Mouse (Mus musculus): ENCODE measurements around the gene Kxd1. TPM values are rescaled to one million over a fixed set of nuclear protein-coding genes. Genes with fewer than 3 reads are reported as not detected.

Kxd1 gene
- total and polyA plus RNA-seq, 2 experiments from 2014 or later: 36.3 to 53.1 TPM

DNA sequence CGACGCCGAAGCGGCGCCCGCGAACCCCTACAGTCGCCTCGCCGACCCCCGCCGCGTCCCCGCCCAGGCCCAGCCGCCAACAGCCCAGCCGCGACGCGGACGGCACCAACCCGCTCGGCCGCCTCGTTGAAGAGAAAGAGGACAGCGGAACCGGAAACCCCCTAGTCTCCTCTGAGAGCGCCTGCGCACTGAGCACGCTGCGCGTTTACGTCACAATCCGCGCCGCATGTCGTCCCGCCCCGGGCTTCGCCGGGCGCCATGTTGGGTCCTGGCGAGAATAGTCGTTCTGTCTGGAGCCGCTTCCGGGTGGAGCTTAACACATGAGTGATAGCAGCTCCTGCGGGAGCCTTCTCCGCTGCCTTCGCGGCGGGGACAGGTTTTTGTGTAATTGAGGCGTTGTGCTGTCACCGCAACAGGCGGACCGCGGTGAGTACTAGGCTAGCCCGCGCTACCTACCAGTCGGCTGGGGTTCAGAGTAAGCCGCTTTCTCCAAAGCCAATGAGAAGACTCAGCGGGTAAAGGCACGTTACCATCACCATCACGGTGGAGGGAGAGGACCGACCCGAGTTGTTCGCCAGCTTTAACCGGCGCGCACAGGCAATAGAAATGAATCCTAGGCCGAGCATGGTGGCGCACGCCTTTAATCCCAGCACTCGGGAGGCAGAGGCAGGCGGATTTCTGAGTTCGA, 17.4 kb downstream of the Kxd1 start, which contains the start of gene Uba52:
Uba52 (minus strand) TSS at position 574 of the 688 bp plus-strand sequence.
- Histone ChIP-seq H3K9me3 (ENCODE audit: low read length) (no peaks in the 10 kb centered on the region), H3K4me2 (ENCODE audit: low read depth, low read length, poor library complexity, severe bottlenecking) (peak within 1 kb of the TSS; percentile 96), H3K9ac (replicated peaks; ENCODE audit: low read length, poor library complexity, severe bottlenecking) (peak within 1 kb of the TSS; percentile 77), H3K4me3 (ENCODE audit: low read depth, low read length) (peak within 1 kb of the TSS; percentile 69), H3K27me3 (ENCODE audit: insufficient read depth, low read length) (no peaks in the 10 kb centered on the region), H3K4me1 (ENCODE audit: insufficient read depth, low read length) (peaks cover 7% of the 10 kb centered on the region; the same call in 1 of the 2 replicates), H3K27ac (ENCODE audit: low read depth, low read length) (peak within 1 kb of the TSS; percentile 93), H3K36me3 (ENCODE audit: insufficient read depth, low read length) (peaks cover 10% of the 10 kb centered on the region; the same call in 1 of the 2 replicates)
- ATAC-seq (ENCODE audit: low FRiP score) (peak; percentile 89), DNase-seq (ENCODE audit: low spot score) (peak; percentile 98)
- 2% methylated on average over 65 of the region's 74 CpGs for WGBS
- no peak for TF ChIP-seq CTCF (IDR thresholded peaks at IDR 0.05)

DNA sequence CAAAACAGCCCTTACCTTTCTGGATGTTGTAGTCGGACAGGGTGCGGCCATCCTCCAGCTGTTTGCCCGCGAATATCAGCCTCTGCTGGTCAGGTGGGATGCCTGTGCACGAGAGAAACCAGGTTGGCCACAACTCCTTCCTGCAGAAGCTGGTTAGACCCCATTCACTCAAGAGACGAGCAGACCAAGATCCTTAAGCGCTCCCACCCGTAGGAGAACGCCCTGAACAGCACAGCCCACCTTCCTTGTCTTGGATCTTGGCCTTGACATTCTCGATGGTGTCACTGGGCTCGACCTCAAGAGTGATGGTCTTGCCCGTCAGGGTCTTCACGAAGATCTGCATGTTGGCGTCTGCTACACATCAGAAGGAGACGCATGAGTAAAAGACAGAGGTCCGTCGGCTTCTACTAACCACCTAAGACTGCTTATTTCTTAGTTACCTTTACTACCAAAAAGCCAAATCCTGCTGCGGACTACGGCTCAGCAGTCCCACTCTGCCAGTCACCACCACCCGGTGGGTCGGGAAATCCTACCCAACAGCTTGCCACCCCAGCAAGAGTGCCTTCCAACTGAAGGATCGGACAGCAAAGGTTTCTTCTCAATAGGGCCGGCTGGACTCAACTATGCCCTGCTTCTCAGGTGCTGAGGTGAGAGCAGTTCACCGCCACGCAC, 18.3 kb downstream of the Kxd1 start:
- no peak for ATAC-seq (ENCODE audit: low FRiP score)
- 16% methylated on average over 25 of the region's 25 CpGs for WGBS
- peak overlapping the region; percentile 96 for H3K4me2 ChIP-seq (ENCODE audit: low read depth, low read length, poor library complexity, severe bottlenecking)
- no peaks in the 10 kb centered on the region for H3K9me3 ChIP-seq (ENCODE audit: low read length)
- peak overlapping the region; percentile 69 for H3K4me3 ChIP-seq (ENCODE audit: low read depth, low read length)
- H3K36me3 ChIP-seq (ENCODE audit: insufficient read depth, low read length): peaks cover 10% of the 10 kb centered on the region; the same call in 1 of the 2 replicates
- H3K27me3 ChIP-seq (ENCODE audit: insufficient read depth, low read length): no peaks in the 10 kb centered on the region
- H3K27ac ChIP-seq (ENCODE audit: low read depth, low read length): peak overlapping the region; percentile 93
- no peak for DNase-seq (ENCODE audit: low spot score)
- no peak for TF ChIP-seq CTCF (IDR thresholded peaks at IDR 0.05)
- peak overlapping the region; percentile 77 for H3K9ac ChIP-seq (replicated peaks; ENCODE audit: low read length, poor library complexity, severe bottlenecking)
- H3K4me1 ChIP-seq (ENCODE audit: insufficient read depth, low read length): peaks cover 7% of the 10 kb centered on the region; the same call in 1 of the 2 replicates

DNA sequence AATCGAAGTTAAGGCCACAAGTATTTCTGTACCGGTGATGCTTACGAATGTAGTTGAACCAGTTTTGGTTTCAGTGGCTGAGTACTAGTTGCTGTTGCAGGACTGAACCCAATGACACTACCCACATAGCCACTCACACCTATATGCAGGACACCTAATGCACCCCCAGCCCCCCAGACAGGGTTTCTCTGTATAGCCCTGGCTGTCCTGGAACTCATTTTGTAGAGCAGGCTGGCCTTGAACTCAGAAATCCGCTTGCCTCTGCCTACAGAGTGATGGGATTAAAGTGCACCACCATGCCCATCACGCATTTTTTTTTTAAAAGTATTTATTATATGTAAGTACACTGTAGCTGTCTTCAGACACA, 20.7 kb downstream of the Kxd1 start:
- ATAC-seq (ENCODE audit: low FRiP score): no peak
- WGBS: 59% methylated on average over 5 of the region's 5 CpGs
- no peak for TF ChIP-seq CTCF (IDR thresholded peaks at IDR 0.05)
- Histone ChIP-seq H3K4me3 (ENCODE audit: low read depth, low read length) (no peak overlapping the region), H3K36me3 (ENCODE audit: insufficient read depth, low read length) (peaks cover 15% of the 10 kb centered on the region; the same call in 1 of the 2 replicates), H3K27me3 (ENCODE audit: insufficient read depth, low read length) (peaks cover 11% of the 10 kb centered on the region), H3K4me2 (ENCODE audit: low read depth, low read length, poor library complexity, severe bottlenecking) (no peak overlapping the region), H3K9me3 (ENCODE audit: low read length) (no peaks in the 10 kb centered on the region), H3K27ac (ENCODE audit: low read depth, low read length) (peak overlapping the region; percentile 93; the same call in 1 of the 2 replicates), H3K9ac (replicated peaks; ENCODE audit: low read length, poor library complexity, severe bottlenecking) (no peak overlapping the region), H3K4me1 (ENCODE audit: insufficient read depth, low read length) (peaks cover 7% of the 10 kb centered on the region; the same call in 1 of the 2 replicates)
- no peak for DNase-seq (ENCODE audit: low spot score)

DNA sequence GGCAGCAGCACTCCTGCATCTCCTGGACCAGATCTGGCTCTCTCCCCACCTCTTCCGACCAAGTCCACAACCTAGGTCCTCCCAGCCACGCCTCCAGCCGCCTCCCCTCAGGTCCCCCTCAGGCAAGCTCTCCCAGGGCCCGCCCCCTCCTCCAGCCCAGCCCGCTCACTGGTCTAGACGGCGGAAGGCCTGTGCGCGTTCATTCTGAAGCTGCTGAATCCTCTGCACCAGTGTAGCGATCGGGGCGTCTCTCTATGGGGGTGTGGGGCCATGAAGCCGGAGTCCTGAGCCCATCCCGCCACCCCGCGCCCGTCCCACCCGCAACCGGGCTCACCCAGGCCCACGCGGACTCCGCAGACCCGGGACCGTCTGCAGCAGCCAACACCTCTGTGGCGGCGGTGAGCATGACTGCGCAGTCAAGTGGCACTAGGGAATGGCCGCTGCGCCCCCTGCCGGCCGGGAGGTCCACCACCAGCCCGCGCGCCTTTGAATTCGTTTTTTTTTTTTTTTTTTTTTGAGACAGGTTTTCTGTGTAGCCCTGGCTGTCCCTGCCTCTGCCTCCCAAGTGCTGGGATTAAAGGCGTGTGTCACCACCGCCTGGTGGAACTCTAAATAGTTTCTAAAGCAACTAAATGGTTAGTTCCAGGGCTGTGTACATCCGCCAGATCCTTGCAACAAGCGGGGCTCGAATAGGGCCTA, 21.3 kb downstream of the Kxd1 start, which contains the start of gene Rex1bd:
Rex1bd (minus strand) TSS at position 425 of the 699 bp plus-strand sequence.
- Histone ChIP-seq H3K4me3 (ENCODE audit: low read depth, low read length) (peak within 1 kb of the TSS; percentile 70), H3K4me2 (ENCODE audit: low read depth, low read length, poor library complexity, severe bottlenecking) (peak within 1 kb of the TSS; percentile 74), H3K4me1 (ENCODE audit: insufficient read depth, low read length) (peaks cover 7% of the 10 kb centered on the region; the same call in 1 of the 2 replicates), H3K9me3 (ENCODE audit: low read length) (no peaks in the 10 kb centered on the region), H3K9ac (replicated peaks; ENCODE audit: low read length, poor library complexity, severe bottlenecking) (peak within 1 kb of the TSS; percentile 90), H3K36me3 (ENCODE audit: insufficient read depth, low read length) (peaks cover 15% of the 10 kb centered on the region; the same call in 1 of the 2 replicates), H3K27ac (ENCODE audit: low read depth, low read length) (peak within 1 kb of the TSS; percentile 93), H3K27me3 (ENCODE audit: insufficient read depth, low read length) (peaks cover 16% of the 10 kb centered on the region)
- DNase-seq (ENCODE audit: low spot score) (peak; percentile 93), ATAC-seq (ENCODE audit: low FRiP score) (peak; percentile 83)
- 3% methylated on average over 39 of the region's 40 CpGs for WGBS
- TF ChIP-seq CTCF (IDR thresholded peaks at IDR 0.05): peak; percentile 91

DNA sequence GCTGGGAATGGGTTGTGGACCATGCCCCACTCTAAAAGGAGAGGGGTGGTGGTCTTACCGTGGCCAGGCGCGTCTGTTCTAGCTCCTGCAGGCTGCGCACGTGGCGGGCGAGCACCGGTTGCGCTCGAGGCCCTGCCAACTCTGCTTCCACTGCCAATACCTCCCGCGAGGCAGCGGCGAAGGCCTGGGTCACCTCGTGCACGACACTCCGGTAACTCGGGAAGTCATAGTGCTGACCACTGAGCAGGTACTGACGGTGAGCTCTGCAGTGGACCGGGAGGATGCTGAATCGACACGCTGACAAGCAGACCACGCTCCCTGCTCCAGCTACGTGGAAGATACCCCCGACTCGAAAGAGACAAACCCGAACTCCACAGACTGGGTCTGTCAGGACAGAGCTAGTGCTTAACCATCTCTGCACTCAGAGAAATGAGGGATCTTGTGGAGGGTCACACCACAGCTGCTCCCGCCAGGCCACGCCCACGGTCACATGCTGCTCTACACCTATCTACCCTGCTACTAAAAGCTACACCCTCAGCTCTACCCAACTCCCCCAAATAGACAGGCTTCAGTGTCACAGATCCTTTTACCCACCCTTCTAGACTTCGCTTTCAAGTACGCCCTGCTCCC, 21.9 kb downstream of the Kxd1 start:
- Histone ChIP-seq H3K9me3 (ENCODE audit: low read length) (no peaks in the 10 kb centered on the region), H3K27ac (ENCODE audit: low read depth, low read length) (peak overlapping the region; percentile 93), H3K4me1 (ENCODE audit: insufficient read depth, low read length) (peaks cover 7% of the 10 kb centered on the region; the same call in 1 of the 2 replicates), H3K27me3 (ENCODE audit: insufficient read depth, low read length) (peaks cover 21% of the 10 kb centered on the region), H3K36me3 (ENCODE audit: insufficient read depth, low read length) (peaks cover 15% of the 10 kb centered on the region; the same call in 1 of the 2 replicates), H3K9ac (replicated peaks; ENCODE audit: low read length, poor library complexity, severe bottlenecking) (peak overlapping the region; percentile 90), H3K4me2 (ENCODE audit: low read depth, low read length, poor library complexity, severe bottlenecking) (peak overlapping the region; percentile 74), H3K4me3 (ENCODE audit: low read depth, low read length) (peak overlapping the region; percentile 70)
- DNase-seq (ENCODE audit: low spot score): peak; percentile 31
- 36% methylated on average over 32 of the region's 32 CpGs for WGBS
- ATAC-seq (ENCODE audit: low FRiP score): peak; percentile 25; the same call in 1 of the 2 replicates
- TF ChIP-seq CTCF (IDR thresholded peaks at IDR 0.05): no peak
